Mouse (Mus musculus) kidney, postnatal 36 days (tissue): ENCODE results near the gene Cdc37l1.
A peak's percentile ranks its signal among the peaks of the same experiment; 100 is the strongest.

Experiments used
- DNase-seq, 2 experiments: peaks; one replicate each; pipeline ENCODE4 v3.0.0; 2021 to 2022; ENCODE audit warnings: mixed read lengths in 2 of 2

The Cdc37l1 gene

GRCm38 (mm10) chr19:29047334-29048170, 57.4 kb downstream of the Cdc37l1 start, which contains the start of gene Ak3:
Gene Ak3 (minus strand): TSS chr19:29047961.
- peak; percentile 81 to 87 for DNase-seq

- no peak for DNase-seq
Measured at GRCm38 (mm10) chr19:29049401-29050075, 59.4 kb downstream of the Cdc37l1 start.

- no peak for DNase-seq
Measured at GRCm38 (mm10) chr19:29050186-29050980, 60.2 kb downstream of the Cdc37l1 start.

GRCm38 (mm10) chr19:29052786-29053185, 62.6 kb downstream of the Cdc37l1 start:
- DNase-seq = no peak

- DNase-seq = no peak
Measured at GRCm38 (mm10) chr19:29054594-29054993, 64.4 kb downstream of the Cdc37l1 start.

- DNase-seq = peak; percentile 26 to 33
Measured at GRCm38 (mm10) chr19:29055469-29055868, 65.3 kb downstream of the Cdc37l1 start.

- no peak for DNase-seq
Measured at GRCm38 (mm10) chr19:29058741-29059140, 68.6 kb downstream of the Cdc37l1 start.

- no peak for DNase-seq
Measured at GRCm38 (mm10) chr19:29059688-29060087, 69.5 kb downstream of the Cdc37l1 start.

GRCm38 (mm10) chr19:29060299-29060698, 70.1 kb downstream of the Cdc37l1 start:
- no peak for DNase-seq

- DNase-seq = no peak
Measured at GRCm38 (mm10) chr19:29063009-29063408, 72.9 kb downstream of the Cdc37l1 start.

- DNase-seq = peak; percentile 95 to 99
Measured at GRCm38 (mm10) chr19:29063577-29064363, 73.6 kb downstream of the Cdc37l1 start.

- peak in 1 of 2 experiments; percentile 25 for DNase-seq
Measured at GRCm38 (mm10) chr19:29064451-29065102, 74.4 kb downstream of the Cdc37l1 start.

- DNase-seq = peak; percentile 86 to 92
Measured at GRCm38 (mm10) chr19:29066981-29067471, 76.9 kb downstream of the Cdc37l1 start.

GRCm38 (mm10) chr19:29069195-29069594, 79.0 kb downstream of the Cdc37l1 start:
- DNase-seq = no peak

GRCm38 (mm10) chr19:29074802-29075201, 84.7 kb downstream of the Cdc37l1 start:
- DNase-seq = peak; percentile 46 to 80
